Mouse (Mus musculus): ENCODE measurements around the gene Kcnd2. TPM values are rescaled to one million over a fixed set of nuclear protein-coding genes. Genes with fewer than 3 reads are reported as not detected.
A peak's percentile ranks its signal among the peaks of the same experiment; 100 is the strongest.

The Kcnd2 gene
- total and polyA plus RNA-seq, 3 experiments, result 0.05 TPM; not detected in 2

GRCm38 (mm10) chr6:21391776-21392175 lies 176.5 kb downstream of the Kcnd2 start:
- Histone ChIP-seq H3K4me3 (ENCODE audit: low read depth, low read length) (no peak overlapping the region), H3K4me1 (ENCODE audit: insufficient read depth, low read depth, low read length) (no peaks in the 10 kb centered on the region), H3K9me3 (replicated peaks) (no peaks in the 10 kb centered on the region), H3K36me3 (replicated peaks) (no peaks in the 10 kb centered on the region), H3K27me3 (ENCODE audit: insufficient read depth, low read length) (no peaks in the 10 kb centered on the region)
- no peak for ATAC-seq (ENCODE audit: extremely low read depth, insufficient number of reproducible peaks, low FRiP score, poor library complexity, severe bottlenecking)
- TF ChIP-seq TAL1 (conservative IDR thresholded peaks at IDR 0.05; ENCODE audit: low read depth, low read length) (no peak), POLR2AphosphoS5 (IDR thresholded peaks at IDR 0.05; ENCODE audit: insufficient replicate concordance, low read depth, low read length) (no peak), CTCF (IDR thresholded peaks at IDR 0.05; ENCODE audit: low read depth, low read length) (no peak)
- no peak for DNase-seq (ENCODE audit: low spot score)

GRCm38 (mm10) chr6:21413656-21414055 lies 198.4 kb downstream of the Kcnd2 start:
- Histone ChIP-seq H3K36me3 (replicated peaks) (no peaks in the 10 kb centered on the region), H3K4me3 (ENCODE audit: low read depth, low read length) (no peak overlapping the region), H3K9me3 (replicated peaks) (no peaks in the 10 kb centered on the region), H3K27me3 (ENCODE audit: insufficient read depth, low read length) (no peaks in the 10 kb centered on the region), H3K4me1 (ENCODE audit: insufficient read depth, low read depth, low read length) (no peaks in the 10 kb centered on the region)
- ATAC-seq (ENCODE audit: extremely low read depth, insufficient number of reproducible peaks, low FRiP score, poor library complexity, severe bottlenecking), result no peak
- DNase-seq (ENCODE audit: low spot score), result no peak
- TF ChIP-seq CTCF (IDR thresholded peaks at IDR 0.05; ENCODE audit: low read depth, low read length) (no peak), GATA1 (IDR thresholded peaks at IDR 0.05; ENCODE audit: borderline replicate concordance, low read length) (no peak), TAL1 (conservative IDR thresholded peaks at IDR 0.05; ENCODE audit: low read depth, low read length) (no peak), POLR2AphosphoS5 (IDR thresholded peaks at IDR 0.05; ENCODE audit: insufficient replicate concordance, low read depth, low read length) (no peak), GATA2 (IDR thresholded peaks at IDR 0.05; ENCODE audit: borderline replicate concordance, low read depth, low read length) (no peak)

GRCm38 (mm10) chr6:21418246-21418645 lies 202.9 kb downstream of the Kcnd2 start:
- H3K9me3 ChIP-seq (replicated peaks), result no peaks in the 10 kb centered on the region
- H3K36me3 ChIP-seq (replicated peaks), result no peaks in the 10 kb centered on the region
- DNase-seq (ENCODE audit: low spot score) (no peak), ATAC-seq (ENCODE audit: extremely low read depth, insufficient number of reproducible peaks, low FRiP score, poor library complexity, severe bottlenecking) (no peak)
- H3K4me1 ChIP-seq (ENCODE audit: insufficient read depth, low read depth, low read length), result peaks cover 6% of the 10 kb centered on the region; the same call in 1 of the 2 replicates
- TF ChIP-seq CTCF (IDR thresholded peaks at IDR 0.05; ENCODE audit: low read depth, low read length) (no peak), POLR2AphosphoS5 (IDR thresholded peaks at IDR 0.05; ENCODE audit: insufficient replicate concordance, low read depth, low read length) (no peak), GATA1 (IDR thresholded peaks at IDR 0.05; ENCODE audit: borderline replicate concordance, low read length) (no peak), GATA2 (IDR thresholded peaks at IDR 0.05; ENCODE audit: borderline replicate concordance, low read depth, low read length) (no peak), TAL1 (conservative IDR thresholded peaks at IDR 0.05; ENCODE audit: low read depth, low read length) (no peak)
- no peaks in the 10 kb centered on the region for H3K27me3 ChIP-seq (ENCODE audit: insufficient read depth, low read length)
- no peak overlapping the region for H3K4me3 ChIP-seq (ENCODE audit: low read depth, low read length)

- Histone ChIP-seq H3K4me1 (ENCODE audit: insufficient read depth, low read depth, low read length) (peaks cover 8% of the 10 kb centered on the region; the same call in 1 of the 2 replicates), H3K9me3 (replicated peaks) (no peaks in the 10 kb centered on the region), H3K36me3 (replicated peaks) (no peaks in the 10 kb centered on the region), H3K27me3 (ENCODE audit: insufficient read depth, low read length) (no peaks in the 10 kb centered on the region), H3K4me3 (ENCODE audit: low read depth, low read length) (no peak overlapping the region)
- TF ChIP-seq CTCF (IDR thresholded peaks at IDR 0.05; ENCODE audit: low read depth, low read length) (no peak), POLR2AphosphoS5 (IDR thresholded peaks at IDR 0.05; ENCODE audit: insufficient replicate concordance, low read depth, low read length) (no peak), GATA2 (IDR thresholded peaks at IDR 0.05; ENCODE audit: borderline replicate concordance, low read depth, low read length) (no peak), TAL1 (conservative IDR thresholded peaks at IDR 0.05; ENCODE audit: low read depth, low read length) (no peak), GATA1 (IDR thresholded peaks at IDR 0.05; ENCODE audit: borderline replicate concordance, low read length) (no peak)
- ATAC-seq (ENCODE audit: extremely low read depth, insufficient number of reproducible peaks, low FRiP score, poor library complexity, severe bottlenecking), result no peak
- DNase-seq (ENCODE audit: low spot score), result no peak
Measured at GRCm38 (mm10) chr6:21424202-21424785, 209.0 kb downstream of the Kcnd2 start.

GRCm38 (mm10) chr6:21431120-21431519 lies 215.8 kb downstream of the Kcnd2 start:
- H3K9me3 ChIP-seq (replicated peaks), result no peaks in the 10 kb centered on the region
- TF ChIP-seq POLR2AphosphoS5 (IDR thresholded peaks at IDR 0.05; ENCODE audit: insufficient replicate concordance, low read depth, low read length) (no peak), GATA2 (IDR thresholded peaks at IDR 0.05; ENCODE audit: borderline replicate concordance, low read depth, low read length) (no peak), CTCF (IDR thresholded peaks at IDR 0.05; ENCODE audit: low read depth, low read length) (no peak), TAL1 (conservative IDR thresholded peaks at IDR 0.05; ENCODE audit: low read depth, low read length) (no peak), GATA1 (IDR thresholded peaks at IDR 0.05; ENCODE audit: borderline replicate concordance, low read length) (no peak)
- DNase-seq (ENCODE audit: low spot score) (no peak), ATAC-seq (ENCODE audit: extremely low read depth, insufficient number of reproducible peaks, low FRiP score, poor library complexity, severe bottlenecking) (no peak)
- no peaks in the 10 kb centered on the region for H3K27me3 ChIP-seq (ENCODE audit: insufficient read depth, low read length)
- H3K4me3 ChIP-seq (ENCODE audit: low read depth, low read length), result no peak overlapping the region
- H3K4me1 ChIP-seq (ENCODE audit: insufficient read depth, low read depth, low read length), result peaks cover under 1% of the 10 kb centered on the region; the same call in 1 of the 2 replicates
- H3K36me3 ChIP-seq (replicated peaks), result no peaks in the 10 kb centered on the region

- H3K27me3 ChIP-seq (ENCODE audit: insufficient read depth, low read length), result no peaks in the 10 kb centered on the region
- 0 out of 2 replicates have a peak, but pooled peaks cover 3% of the 10 kb centered on the region for H3K4me1 ChIP-seq (ENCODE audit: insufficient read depth, low read depth, low read length)
- TF ChIP-seq POLR2AphosphoS5 (IDR thresholded peaks at IDR 0.05; ENCODE audit: insufficient replicate concordance, low read depth, low read length) (no peak), CTCF (IDR thresholded peaks at IDR 0.05; ENCODE audit: low read depth, low read length) (no peak), GATA1 (IDR thresholded peaks at IDR 0.05; ENCODE audit: borderline replicate concordance, low read length) (no peak), TAL1 (conservative IDR thresholded peaks at IDR 0.05; ENCODE audit: low read depth, low read length) (peak; percentile 65), GATA2 (IDR thresholded peaks at IDR 0.05; ENCODE audit: borderline replicate concordance, low read depth, low read length) (no peak)
- H3K9me3 ChIP-seq (replicated peaks), result no peaks in the 10 kb centered on the region
- H3K4me3 ChIP-seq (ENCODE audit: low read depth, low read length), result no peak overlapping the region
- ATAC-seq (ENCODE audit: extremely low read depth, insufficient number of reproducible peaks, low FRiP score, poor library complexity, severe bottlenecking) (peak; percentile 73), DNase-seq (ENCODE audit: low spot score) (no peak)
- no peaks in the 10 kb centered on the region for H3K36me3 ChIP-seq (replicated peaks)
Measured at GRCm38 (mm10) chr6:21464719-21465118, 249.4 kb downstream of the Kcnd2 start.

Measured in G1E (cell line).